Mouse (Mus musculus) common myeloid progenitor, adult 5-6 weeks (primary cell): ENCODE data around the gene Ola1. TPM values are rescaled to one million over a fixed set of nuclear protein-coding genes. Genes with fewer than 3 reads are reported as not detected.

ENCODE experiments used
- ATAC-seq: replicated peaks from 2 replicates; pipeline ENCODE4 v1.8.0; 2016; ENCODE audit warnings: low read depth, mild to moderate bottlenecking, moderate TSS enrichment, inconsistent platforms; ENCODE audit not compliant: poor library complexity, severe bottlenecking
- total RNA-seq: library from RNA; stranded (forward); fragments of 200-1000, 187-1606 nt; gene quantifications from 2 replicates; pipeline ENCODE4 v1.2.3, GENCODE M21; 2017

The Ola1 gene
- total RNA-seq, 1 experiment from 2014 or later, result 117 TPM

DNA sequence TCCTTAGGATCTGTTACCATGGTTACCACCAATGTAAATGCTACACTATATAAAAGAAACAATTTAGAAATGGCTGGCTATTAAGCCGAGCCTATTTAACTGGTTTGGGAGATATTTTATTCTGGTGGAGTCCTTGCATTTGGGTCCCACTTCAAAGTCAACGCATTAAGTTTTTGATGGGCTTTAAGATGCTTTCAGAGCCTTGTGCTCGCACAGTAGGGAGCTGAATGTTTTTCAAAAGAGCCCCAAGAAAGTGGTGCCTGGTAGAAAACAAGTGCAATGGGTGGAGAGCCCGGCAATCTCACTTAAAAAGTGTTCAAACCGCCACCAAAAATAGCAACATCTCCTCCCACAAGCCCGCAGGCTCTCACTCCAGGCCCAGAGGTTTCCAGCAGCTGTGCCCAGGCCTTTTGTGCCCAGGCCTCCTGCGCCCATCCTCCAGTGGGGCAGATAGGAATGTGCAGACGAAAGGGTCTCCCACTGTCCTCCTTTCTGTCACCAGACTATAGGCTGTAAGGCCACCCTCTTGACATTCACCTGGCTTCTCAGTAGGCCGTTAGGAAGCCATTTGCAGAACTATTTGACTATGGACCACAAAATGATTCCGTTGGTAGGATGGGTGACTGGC is 148.2 kb downstream of the Ola1 start:
- ATAC-seq, result no peak

DNA sequence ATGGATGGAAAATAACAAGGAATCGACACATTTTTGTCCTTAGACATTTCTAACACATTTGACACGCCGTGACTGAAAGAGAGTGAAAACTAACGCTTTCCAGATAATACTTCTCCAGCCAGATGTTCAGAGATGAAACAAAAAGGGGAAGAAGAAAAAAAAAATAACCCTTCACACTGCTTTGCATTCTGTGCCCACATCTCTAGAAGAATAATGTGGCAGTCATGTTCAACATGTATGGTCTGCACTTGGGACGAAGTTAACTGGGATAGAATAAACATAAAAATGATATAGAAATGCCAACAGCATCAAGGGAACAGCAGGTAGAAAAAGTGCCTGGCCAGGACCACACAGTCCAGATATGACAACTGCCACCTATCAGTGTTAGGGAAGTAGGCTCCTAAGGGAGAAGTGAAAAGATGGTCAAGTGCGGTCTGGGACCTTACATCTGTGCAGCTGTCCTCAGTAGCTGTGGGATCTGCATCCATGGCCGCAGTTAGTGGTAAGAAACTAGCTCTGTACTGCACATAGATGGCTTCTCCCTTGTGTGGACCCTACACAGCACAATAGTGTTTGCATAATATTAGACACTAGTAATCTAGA is 149.4 kb downstream of the Ola1 start:
- peak; percentile 48 for ATAC-seq

DNA sequence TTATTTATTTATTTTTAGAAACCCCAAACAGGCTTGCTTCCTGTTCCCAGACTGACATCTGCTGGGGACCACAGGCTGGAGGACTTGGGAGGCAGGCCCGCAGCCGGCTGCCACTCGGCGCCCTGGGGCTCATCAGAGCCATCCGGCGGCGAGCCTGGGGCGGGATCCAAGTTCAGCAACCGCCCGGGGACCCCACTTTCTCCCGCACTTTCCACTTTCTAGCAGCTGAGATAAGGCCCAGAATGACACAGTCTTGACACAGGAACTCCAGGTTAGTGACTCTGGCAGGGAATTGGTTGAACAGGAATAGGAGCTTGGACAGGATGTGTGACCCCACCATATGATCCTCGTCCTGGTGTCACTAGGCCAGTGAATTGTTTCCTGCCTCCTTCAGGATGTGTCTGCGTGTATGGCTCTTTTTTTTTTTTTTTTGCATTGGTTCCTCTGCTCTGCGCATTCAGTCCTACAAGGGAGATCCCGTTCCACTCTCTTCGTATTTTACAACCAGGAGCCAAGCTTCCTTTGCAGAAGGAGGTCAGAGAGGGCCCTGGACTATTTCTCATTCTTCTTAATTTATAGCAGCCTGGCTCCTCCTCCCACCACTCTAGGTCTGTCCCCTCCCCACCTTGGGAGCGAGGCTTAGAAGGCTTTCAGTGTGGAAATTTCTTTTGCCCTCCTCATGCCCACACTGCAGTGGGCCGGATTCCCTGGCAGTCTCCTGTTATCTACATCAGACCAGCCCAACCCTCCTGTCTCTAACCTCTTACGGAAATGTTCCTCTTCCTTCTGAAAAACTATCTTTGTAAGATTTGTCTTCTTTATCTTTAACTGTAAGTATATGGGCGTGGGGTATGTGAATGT is 152.2 kb downstream of the Ola1 start:
- peak; percentile 64 for ATAC-seq

GRCm38 (mm10) chr2:73063911-73064619 is 154.7 kb downstream of the Ola1 start:
- 0 out of 2 replicates have a peak, but pooled peaks have one; percentile 10 for ATAC-seq

GRCm38 (mm10) chr2:73060259-73060585 is 158.5 kb downstream of the Ola1 start:
- no peak for ATAC-seq

DNA sequence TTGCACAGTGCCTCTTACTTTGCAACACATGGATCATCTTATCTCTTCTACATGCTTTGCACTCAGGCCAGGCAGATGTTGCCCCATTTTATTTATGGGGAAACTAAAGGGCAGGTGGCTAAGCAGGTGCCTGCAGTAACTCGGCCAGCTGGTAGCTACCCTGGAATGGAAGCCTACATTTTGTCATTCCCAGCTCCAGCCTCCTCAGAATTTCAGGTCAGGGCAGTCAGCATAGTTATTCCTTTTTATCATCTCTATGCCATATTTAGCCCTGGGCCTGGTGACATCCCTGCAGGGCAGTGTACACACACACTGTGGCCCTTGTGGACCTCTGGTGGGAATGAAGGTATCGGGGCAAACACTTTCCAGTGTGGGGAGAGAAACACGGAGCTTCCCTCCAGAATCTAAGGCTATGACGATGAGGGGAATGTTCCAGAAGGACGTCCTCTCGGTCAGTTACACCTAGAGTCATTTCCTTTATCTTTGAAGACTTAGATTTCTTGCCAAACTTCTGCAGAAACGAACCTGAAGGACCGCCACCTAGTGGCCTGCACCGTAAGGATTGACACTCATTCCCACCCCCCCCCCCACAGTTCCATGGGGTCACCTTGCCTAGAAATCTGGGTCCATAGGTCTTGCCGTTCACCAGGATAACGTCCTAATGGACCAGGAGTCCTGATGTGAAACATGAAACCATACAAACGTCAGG is 159.0 kb downstream of the Ola1 start:
- peak; percentile 42; the same call in 1 of the 2 replicates for ATAC-seq

- no peak for ATAC-seq
Observed at GRCm38 (mm10) chr2:73058344-73058743, 160.4 kb downstream of the Ola1 start.

DNA sequence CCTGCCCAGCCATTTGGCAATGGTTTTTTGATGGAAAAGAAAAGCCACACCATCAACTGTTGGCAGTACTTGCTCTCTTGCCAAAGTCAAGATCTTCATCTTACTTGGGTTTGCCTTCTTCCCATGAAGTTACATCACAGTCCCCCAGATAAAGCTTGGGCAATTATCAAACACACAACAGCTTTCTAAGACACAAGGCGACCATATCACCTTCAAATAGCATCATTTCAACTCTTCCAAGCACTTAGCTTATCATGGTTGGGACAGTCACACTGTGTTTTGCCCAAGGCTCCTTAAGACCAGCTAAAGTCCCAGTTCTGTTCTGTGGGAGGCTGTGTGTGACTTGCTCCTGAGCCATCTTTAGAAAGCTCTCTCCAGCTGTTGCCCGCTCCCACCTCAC is 161.1 kb downstream of the Ola1 start:
- ATAC-seq, result no peak

GRCm38 (mm10) chr2:73056090-73056956 is 162.4 kb downstream of the Ola1 start:
- ATAC-seq, result peak; percentile 54

DNA sequence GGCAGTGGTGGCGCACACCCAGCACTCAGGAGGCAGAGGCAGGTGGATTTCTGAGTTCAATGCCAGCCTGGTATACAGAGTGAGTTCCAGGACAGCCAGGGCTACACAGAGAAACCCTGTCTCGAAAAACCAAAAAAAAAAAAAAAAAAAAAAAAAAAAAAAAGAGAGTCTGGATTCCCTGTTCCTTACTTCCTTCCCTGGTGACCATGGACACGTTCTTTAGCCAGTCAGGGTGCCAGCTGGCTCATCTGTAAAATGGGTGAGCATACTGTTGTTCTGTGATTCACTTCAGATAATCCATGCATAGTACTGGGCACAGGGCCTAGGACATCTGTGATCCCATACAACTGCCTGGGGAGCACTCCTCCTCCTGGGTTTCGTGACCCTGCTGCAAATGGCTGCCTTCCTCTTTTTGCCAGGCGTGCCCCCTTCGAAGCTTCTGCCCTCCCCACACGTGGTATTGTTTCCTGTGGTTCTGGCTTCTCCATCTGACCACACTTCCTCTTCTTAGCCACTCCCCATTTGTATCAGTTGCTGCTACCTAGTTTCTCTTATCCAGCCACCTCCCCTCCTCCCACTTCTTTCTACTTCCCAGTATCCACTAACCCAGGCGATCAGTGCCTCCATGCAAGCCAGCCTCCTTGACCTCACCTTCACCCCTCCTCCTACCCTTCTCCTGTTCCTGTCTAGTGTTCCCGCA is 164.8 kb downstream of the Ola1 start:
- ATAC-seq, result peak; percentile 86

DNA sequence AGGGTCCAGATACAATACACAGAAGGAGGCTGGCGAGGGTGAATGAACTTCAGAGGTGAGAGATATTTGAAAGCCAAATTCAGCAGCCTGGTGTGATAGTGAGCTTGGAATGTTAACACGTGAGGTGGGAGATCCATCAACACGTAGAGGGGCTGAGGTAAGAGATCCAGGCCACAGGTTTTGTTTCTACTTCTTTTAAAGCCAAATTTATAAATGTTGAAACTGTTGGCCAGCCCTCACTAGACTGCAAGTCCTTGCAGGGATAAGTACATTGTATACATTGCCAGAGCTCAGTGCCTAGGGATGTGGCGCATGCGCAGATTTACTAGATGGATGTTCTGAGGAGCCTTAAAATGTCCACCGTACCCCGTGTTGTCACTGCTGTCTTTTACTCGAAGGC is 168.3 kb downstream of the Ola1 start:
- ATAC-seq, result no peak

DNA sequence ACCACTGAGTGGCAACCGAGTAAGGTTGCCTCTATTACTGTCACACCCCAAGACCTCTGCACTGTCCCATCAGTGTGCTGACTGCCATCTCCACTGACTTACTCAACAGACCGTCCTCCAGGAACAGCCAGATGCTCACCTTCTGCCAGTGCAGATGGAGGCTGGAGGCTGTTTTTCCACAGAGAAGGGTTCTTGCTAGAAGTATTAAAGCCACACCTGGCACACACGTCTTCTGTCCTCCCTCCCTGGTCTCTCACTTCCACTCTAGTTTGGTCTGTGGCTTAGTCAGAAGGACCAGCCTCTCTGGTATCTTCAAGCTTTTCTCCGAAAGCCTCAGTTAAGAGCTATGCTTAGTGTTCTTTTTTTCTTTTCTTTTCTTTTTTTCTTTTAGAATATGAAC is 168.7 kb downstream of the Ola1 start:
- no peak for ATAC-seq

DNA sequence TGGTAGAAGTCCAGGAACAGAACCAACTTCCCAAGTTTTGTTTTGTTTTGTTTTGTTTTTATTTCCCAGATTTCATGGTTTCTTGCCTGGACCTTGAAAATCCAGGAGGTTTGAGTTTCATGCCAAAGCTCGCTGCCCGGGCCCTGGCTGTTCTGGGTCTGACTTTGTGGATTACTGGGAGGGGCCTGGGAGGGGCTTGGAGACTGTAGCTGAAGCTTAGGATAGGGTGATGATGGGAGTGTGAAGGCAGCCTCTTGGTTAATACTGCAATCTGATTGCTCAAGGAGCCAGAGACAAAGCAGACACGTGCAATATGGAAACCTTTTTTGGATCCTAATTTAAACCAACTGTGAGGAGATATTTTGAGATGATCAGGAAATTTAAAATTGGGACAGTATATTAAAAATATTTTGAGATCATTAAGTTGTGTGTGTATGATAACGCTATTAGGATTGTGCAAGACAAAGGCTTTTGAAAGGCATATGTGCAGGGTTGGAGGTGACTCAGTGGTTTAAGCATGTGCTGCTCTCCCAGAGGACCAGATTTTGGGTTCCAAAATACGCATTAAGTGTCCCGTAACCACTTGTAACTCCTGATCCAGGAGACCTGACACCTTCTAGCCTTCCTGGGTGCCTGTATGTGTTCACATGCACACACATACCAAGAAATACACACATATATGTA is 169.6 kb downstream of the Ola1 start:
- ATAC-seq, result no peak

- ATAC-seq, result peak; percentile 70
Observed at GRCm38 (mm10) chr2:73047061-73047741, 171.5 kb downstream of the Ola1 start.

- no peak for ATAC-seq
Observed at GRCm38 (mm10) chr2:73046576-73046975, 172.1 kb downstream of the Ola1 start.

DNA sequence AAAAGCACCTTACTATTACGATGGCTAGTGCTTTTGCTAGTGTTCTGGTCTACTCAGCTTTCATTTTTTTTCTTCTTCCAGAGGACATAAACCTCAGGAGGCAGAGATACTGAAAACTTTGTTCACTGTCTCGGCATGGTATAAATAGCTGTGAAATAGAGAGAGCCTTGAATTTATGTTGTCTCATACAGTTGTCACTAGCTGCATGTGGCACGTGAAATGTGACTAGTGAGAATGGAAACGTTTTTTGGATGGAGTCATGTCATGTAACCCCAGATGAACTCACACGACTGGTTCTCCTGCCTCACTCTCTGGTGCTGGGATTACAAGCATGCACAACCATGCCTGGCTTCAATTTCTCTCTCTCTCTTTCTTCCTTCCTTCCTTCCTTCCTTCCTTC is 173.2 kb downstream of the Ola1 start:
- no peak for ATAC-seq
